Mouse (Mus musculus): ENCODE results near the gene Phb.

The Phb gene

GRCm38 (mm10) chr11:95710478-95710877 lies 43.7 kb downstream of the Phb start:
- in situ Hi-C loops (cut with MboI, MseI): no loop called here

- in situ Hi-C loops (cut with MboI, MseI): no loop called here
Observed at GRCm38 (mm10) chr11:95712085-95712562, 45.4 kb downstream of the Phb start.

- in situ Hi-C loops (cut with MboI, MseI): no loop called here
Observed at GRCm38 (mm10) chr11:95712563-95713224, 45.9 kb downstream of the Phb start, which contains the start of gene Zfp652. Zfp652 (plus strand) TSS chr11:95712673.

GRCm38 (mm10) chr11:95713225-95713810 lies 46.6 kb downstream of the Phb start:
- in situ Hi-C loops (cut with MboI, MseI): no loop called here

- in situ Hi-C loops (cut with MboI, MseI): no loop called here
Observed at GRCm38 (mm10) chr11:95713811-95714241, 47.1 kb downstream of the Phb start.

- in situ Hi-C loops (cut with MboI, MseI): no loop called here
Observed at GRCm38 (mm10) chr11:95714411-95714810, 47.7 kb downstream of the Phb start.

GRCm38 (mm10) chr11:95716136-95716535 lies 49.4 kb downstream of the Phb start:
- in situ Hi-C loops (cut with MboI, MseI): no loop called here

- in situ Hi-C loops (cut with MboI, MseI): no loop called here
Observed at GRCm38 (mm10) chr11:95719356-95719755, 52.6 kb downstream of the Phb start.

GRCm38 (mm10) chr11:95723287-95723686 lies 56.5 kb downstream of the Phb start, which contains the start of gene B130006D01Rik:
B130006D01Rik (plus strand) TSS chr11:95723587.
- in situ Hi-C loops (cut with MboI, MseI): no loop called here

GRCm38 (mm10) chr11:95724466-95724865 lies 57.7 kb downstream of the Phb start:
- in situ Hi-C loops (cut with MboI, MseI): no loop called here

GRCm38 (mm10) chr11:95726156-95726555 lies 59.4 kb downstream of the Phb start:
- in situ Hi-C loops (cut with MboI, MseI): no loop called here

- in situ Hi-C loops (cut with MboI, MseI): no loop called here
Observed at GRCm38 (mm10) chr11:95727947-95728346, 61.2 kb downstream of the Phb start.

- in situ Hi-C loops (cut with MboI, MseI): no loop called here
Observed at GRCm38 (mm10) chr11:95728916-95729907, 62.5 kb downstream of the Phb start.
